Mouse (Mus musculus) brown adipose tissue, adult 24 weeks (tissue): ENCODE results near the gene Pax4. TPM values are rescaled to one million over a fixed set of nuclear protein-coding genes. Genes with fewer than 3 reads are reported as not detected.
A peak's percentile ranks its signal among the peaks of the same experiment; 100 is the strongest.

Experiments used
- H3K27ac ChIP-seq: fragments of 200-500 bp; replicated peaks from 2 replicates; pipeline ENCODE4 v1.5.1; 2012; ENCODE audit warnings: low read depth, mild to moderate bottlenecking, low read length
- H3K4me1 ChIP-seq: fragments of 200-500 bp; 2 replicates; pipeline ENCODE4 v1.6.1; 2012; ENCODE audit warnings: low read length, mixed read lengths; ENCODE audit not compliant: control insufficient read depth, insufficient read depth, insufficient read length
- H3K4me3 ChIP-seq: fragments of 200-500 bp; 2 replicates; pipeline ENCODE4 v1.5.1; 2012; ENCODE audit warnings: low read depth, mild to moderate bottlenecking, low read length, moderate library complexity; ENCODE audit not compliant: insufficient read depth
- polyA plus RNA-seq: library from polyadenylated mRNA; stranded (reverse); fragments of >200 nt; gene quantifications from 2 replicates; pipeline ENCODE4 v1.2.4, GENCODE M21; 2012; ENCODE audit not compliant: missing spikeins, insufficient read depth, insufficient read length

The Pax4 gene
- polyA plus RNA-seq, 1 experiment = not detected

GRCm38 (mm10) chr6:28470621-28471020, 21.5 kb upstream of the Pax4 start:
- H3K27ac ChIP-seq = no peak overlapping the region
- no peaks in the 10 kb centered on the region for H3K4me1 ChIP-seq
- H3K4me3 ChIP-seq = no peak overlapping the region

GRCm38 (mm10) chr6:28470017-28470602, 21.0 kb upstream of the Pax4 start:
- Histone ChIP-seq H3K4me1 (no peaks in the 10 kb centered on the region), H3K4me3 (no peak overlapping the region), H3K27ac (no peak overlapping the region)

DNA sequence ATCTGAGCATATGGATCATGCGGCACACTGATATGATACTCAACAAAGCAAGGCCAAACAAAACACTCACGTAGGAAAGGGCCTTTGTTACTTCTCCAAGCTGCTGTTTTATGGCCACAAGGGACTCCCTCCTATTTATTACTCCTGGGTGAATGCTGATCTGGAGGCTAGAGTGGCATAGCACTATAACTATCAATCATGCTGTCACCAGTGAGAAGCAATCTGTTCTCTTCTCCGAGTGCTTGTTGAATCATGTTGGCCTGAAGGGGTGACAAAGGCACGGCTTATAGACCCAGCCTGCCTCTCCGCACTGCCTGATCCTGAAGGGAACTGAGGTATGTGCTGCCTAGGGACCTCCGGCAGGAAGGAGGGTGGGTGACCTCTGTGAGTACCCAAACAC, 15.5 kb upstream of the Pax4 start:
- Histone ChIP-seq H3K4me3 (no peak overlapping the region), H3K27ac (no peak overlapping the region), H3K4me1 (no peaks in the 10 kb centered on the region)

GRCm38 (mm10) chr6:28460534-28460933, 11.4 kb upstream of the Pax4 start:
- H3K4me1 ChIP-seq = no peaks in the 10 kb centered on the region

GRCm38 (mm10) chr6:28459221-28459668, 10.1 kb upstream of the Pax4 start:
- no peak overlapping the region for H3K4me3 ChIP-seq
- no peaks in the 10 kb centered on the region for H3K4me1 ChIP-seq
- no peak overlapping the region for H3K27ac ChIP-seq

More at GRCm38 (mm10) chr6:28460534-28460933, 11.4 kb upstream of the Pax4 start:
- Histone ChIP-seq H3K4me3 (no peak overlapping the region), H3K27ac (no peak overlapping the region)

GRCm38 (mm10) chr6:28450977-28451376, 1.8 kb upstream of the Pax4 start:
- Histone ChIP-seq H3K4me1 (no peaks in the 10 kb centered on the region), H3K27ac (no peak overlapping the region), H3K4me3 (no peak overlapping the region)

- Histone ChIP-seq H3K4me3 (no peak overlapping the region), H3K4me1 (no peaks in the 10 kb centered on the region), H3K27ac (no peak overlapping the region)
These were observed 1.3 kb upstream of the Pax4 start for GRCm38 (mm10) chr6:28450481-28450880.

GRCm38 (mm10) chr6:28447937-28448336, 1.2 kb downstream of the Pax4 start:
- Histone ChIP-seq H3K4me3 (no peak overlapping the region), H3K27ac (no peak overlapping the region), H3K4me1 (no peaks in the 10 kb centered on the region)

- H3K4me3 ChIP-seq = no peak overlapping the region
- no peak overlapping the region for H3K27ac ChIP-seq
- no peaks in the 10 kb centered on the region for H3K4me1 ChIP-seq
These were observed 17.7 kb downstream of the Pax4 start for GRCm38 (mm10) chr6:28431538-28431855.

DNA sequence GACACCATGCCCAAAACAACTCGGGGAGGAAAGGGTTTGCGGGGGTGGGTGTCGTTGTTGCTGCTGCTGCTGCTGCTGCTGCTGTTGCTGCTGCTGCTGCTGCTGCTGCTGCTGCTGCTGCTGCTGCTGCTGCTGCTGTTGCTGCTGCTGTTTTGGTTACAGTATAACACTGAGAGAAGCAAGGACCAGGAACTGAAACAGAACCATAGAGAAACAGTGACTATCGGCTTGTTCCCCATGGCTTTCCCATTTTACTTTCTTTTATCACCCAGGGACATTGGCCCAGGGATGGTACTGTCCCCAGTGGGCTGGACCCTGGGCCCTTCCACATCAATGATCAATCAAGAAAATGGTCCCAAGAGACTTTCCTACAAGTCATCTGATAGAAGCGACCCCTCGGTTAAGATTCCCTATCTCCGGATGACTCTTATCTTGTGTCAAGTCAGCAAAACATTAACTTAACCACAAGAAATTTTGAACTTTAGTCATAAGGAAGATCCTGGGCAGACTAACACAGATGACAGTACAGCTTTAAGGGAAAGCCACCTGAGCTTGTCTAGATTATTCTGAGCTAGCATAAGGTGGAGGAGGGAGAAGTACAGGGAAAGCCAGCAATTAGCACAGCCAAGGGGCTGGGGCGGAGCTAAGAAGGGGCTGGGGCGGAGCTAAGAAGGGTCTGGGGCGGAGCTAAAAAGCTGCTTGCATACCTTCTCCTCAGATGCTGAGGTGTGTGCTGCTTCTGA, 18.2 kb downstream of the Pax4 start:
- H3K4me3 ChIP-seq = no peak overlapping the region
- H3K4me1 ChIP-seq = no peaks in the 10 kb centered on the region
- H3K27ac ChIP-seq = 0 out of 2 replicates have a peak overlapping the region, but pooled peaks have one; percentile 13

- Histone ChIP-seq H3K27ac (no peak overlapping the region), H3K4me1 (no peaks in the 10 kb centered on the region), H3K4me3 (no peak overlapping the region)
These were observed 19.3 kb downstream of the Pax4 start for GRCm38 (mm10) chr6:28429870-28430269.

- Histone ChIP-seq H3K4me3 (no peak within 1 kb of the TSS), H3K4me1 (peaks cover 3% of the 10 kb centered on the region), H3K27ac (no peak within 1 kb of the TSS)
These were observed 20.9 kb downstream of the Pax4 start, which contains the start of gene Gcc1 for GRCm38 (mm10) chr6:28428290-28428689. Gene Gcc1 (minus strand): TSS chr6:28428390.

DNA sequence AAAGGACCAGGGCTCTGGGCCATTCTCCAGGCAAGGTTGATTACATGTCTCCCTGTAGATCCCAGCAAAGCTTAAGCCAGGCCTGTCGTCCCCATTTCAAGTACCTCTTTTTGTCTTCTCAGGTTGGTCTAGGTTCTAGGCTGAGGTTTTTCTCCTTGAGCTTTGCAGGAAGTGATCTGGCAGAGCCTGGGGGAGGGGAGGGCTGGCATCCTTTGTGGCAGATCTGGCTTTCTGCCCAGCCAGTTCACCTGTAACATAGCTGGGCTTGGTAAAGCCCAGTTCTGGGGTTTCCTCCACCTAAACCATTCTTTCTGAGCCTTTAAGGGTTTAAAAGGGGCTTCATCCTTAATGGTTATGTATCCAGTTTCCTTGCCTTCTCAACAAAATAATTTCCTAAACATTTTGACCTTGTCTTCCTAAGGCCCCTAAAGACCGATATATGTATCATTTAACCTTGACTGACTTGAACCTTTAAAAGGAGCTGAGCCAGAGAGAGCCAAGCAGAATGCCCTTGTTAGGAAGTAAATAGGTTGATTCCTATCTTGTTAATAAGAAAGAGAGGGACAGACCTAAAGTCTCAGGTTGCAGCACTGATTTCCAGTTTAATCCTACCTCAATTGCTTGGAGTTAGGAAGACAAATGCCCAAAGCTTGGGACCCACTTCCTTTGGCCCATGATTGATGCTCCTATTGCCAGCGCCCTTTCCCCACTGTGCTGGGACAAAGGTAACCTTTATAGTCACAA, 21.9 kb downstream of the Pax4 start, which contains the start of gene Fscn3:
Fscn3 (plus strand) TSS at position 694 of the 744 bp plus-strand sequence.
- no peak within 1 kb of the TSS for H3K4me3 ChIP-seq
- no peak within 1 kb of the TSS for H3K27ac ChIP-seq
- H3K4me1 ChIP-seq = peaks cover 3% of the 10 kb centered on the region

DNA sequence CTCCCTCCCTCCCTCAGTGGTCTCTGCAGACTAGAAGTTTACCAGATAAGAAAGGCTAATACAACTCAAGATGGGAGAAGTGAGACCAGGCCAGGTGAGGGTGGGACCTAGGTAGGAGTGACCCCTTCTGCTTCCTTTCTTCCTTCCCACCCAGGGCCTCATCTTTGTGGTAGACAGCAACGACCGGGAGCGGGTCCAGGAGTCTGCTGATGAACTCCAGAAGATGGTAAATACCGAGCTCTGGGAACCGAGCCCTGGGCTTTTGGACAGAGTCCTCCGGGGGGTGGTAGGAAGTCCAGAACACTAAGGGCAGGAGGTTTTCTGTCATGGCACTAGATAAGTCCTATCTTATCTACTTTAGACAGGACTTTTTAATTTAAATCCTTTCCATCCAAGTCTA, 24.1 kb downstream of the Pax4 start:
- Histone ChIP-seq H3K4me1 (peaks cover 11% of the 10 kb centered on the region), H3K27ac (no peak overlapping the region), H3K4me3 (0 out of 2 replicates have a peak overlapping the region, but pooled peaks have one; percentile 93)
